Mouse (Mus musculus) urinary bladder, adult 2 months (tissue): ENCODE measurements at regions not wholly inside any gene's neighbourhood (a gene's known extent, or its start where the extent isn't known, plus 50 kb on each side); places are given as distances from the start of the nearest gene placed in this dataset.
A peak's percentile ranks its signal among the peaks of the same experiment; 100 is the strongest.

ENCODE experiments used
- DNase-seq: peaks from one replicate; pipeline ENCODE4 v3.0.0; 2022; ENCODE audit warnings: low spot score

- no peak for DNase-seq
Observed at GRCm38 (mm10) chr13:91370021-91370420, 90.1 kb upstream of the Ssbp2 start.

GRCm38 (mm10) chr13:91370441-91370840 is 89.6 kb upstream of the Ssbp2 start:
- peak; percentile 29 for DNase-seq

GRCm38 (mm10) chr13:91370886-91371595 is 89.0 kb upstream of the Ssbp2 start:
- DNase-seq, result peak; percentile 85

- no peak for DNase-seq
Observed at GRCm38 (mm10) chr13:91371596-91371987, 88.5 kb upstream of the Ssbp2 start.

GRCm38 (mm10) chr13:91372130-91372875 is 87.8 kb upstream of the Ssbp2 start:
- DNase-seq, result no peak

- DNase-seq, result no peak
Observed at GRCm38 (mm10) chr13:91374141-91374540, 85.9 kb upstream of the Ssbp2 start.

GRCm38 (mm10) chr13:91376556-91376955 is 83.5 kb upstream of the Ssbp2 start:
- no peak for DNase-seq

GRCm38 (mm10) chr13:91377428-91377827 is 82.7 kb upstream of the Ssbp2 start:
- no peak for DNase-seq

GRCm38 (mm10) chr13:91377972-91378371 is 82.1 kb upstream of the Ssbp2 start:
- no peak for DNase-seq

GRCm38 (mm10) chr13:91385393-91385792 is 74.7 kb upstream of the Ssbp2 start:
- no peak for DNase-seq

GRCm38 (mm10) chr13:91387913-91388312 is 72.2 kb upstream of the Ssbp2 start:
- DNase-seq, result no peak

GRCm38 (mm10) chr13:91403632-91404031 is 56.5 kb upstream of the Ssbp2 start:
- DNase-seq, result no peak

GRCm38 (mm10) chr13:91405027-91405426 is 55.1 kb upstream of the Ssbp2 start:
- no peak for DNase-seq

- DNase-seq, result no peak
Observed at GRCm38 (mm10) chr13:91410116-91410515, 50.0 kb upstream of the Ssbp2 start.
